Mouse (Mus musculus): ENCODE data around the gene Ctf1. TPM values are rescaled to one million over a fixed set of nuclear protein-coding genes. Genes with fewer than 3 reads are reported as not detected.

Ctf1 gene
- polyA plus RNA-seq, 1 experiment from 2014 or later: 19.0 TPM

DNA sequence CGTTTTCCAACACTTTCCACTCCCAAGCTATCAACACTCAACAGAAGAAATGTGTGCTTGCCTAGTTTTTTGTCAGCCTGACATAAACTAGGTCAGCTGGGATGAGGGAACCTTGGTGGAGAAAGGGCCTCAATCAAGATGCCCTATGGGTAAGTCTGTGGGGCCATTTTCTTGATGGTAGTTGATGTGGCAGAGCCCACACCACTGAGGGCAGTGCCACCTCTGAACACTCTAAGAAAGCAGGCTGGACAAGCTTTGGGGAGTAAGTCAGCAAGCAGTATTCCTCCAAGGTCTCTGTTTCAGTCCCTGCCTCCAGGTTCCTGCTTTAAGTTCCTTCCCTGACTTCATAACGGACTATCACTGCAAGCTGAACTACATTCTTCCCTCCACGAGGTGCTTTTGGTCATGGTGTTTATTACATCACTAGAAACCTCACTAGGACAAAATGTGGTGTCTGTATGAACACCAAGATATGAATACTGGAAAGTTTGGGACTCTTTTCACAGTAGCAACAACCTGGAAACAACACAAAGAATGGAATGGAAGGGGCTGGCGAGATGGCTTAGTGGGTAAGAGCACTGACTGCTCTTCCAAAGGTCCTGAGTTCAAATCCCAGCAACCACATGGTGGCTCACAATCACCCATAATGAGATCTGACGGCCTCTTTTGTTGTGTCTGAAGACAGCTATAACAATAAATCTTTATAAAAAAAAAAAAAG, 3.1 kb upstream of the Ctf1 start:
- 73% methylated on average over 5 of the region's 5 CpGs for WGBS
- Histone ChIP-seq H3K4me1 (ENCODE audit: control insufficient read depth, insufficient read depth, low read length) (peaks cover 6% of the 10 kb centered on the region), H3K27ac (replicated peaks; ENCODE audit: low read depth, low read length) (no peak overlapping the region)

DNA sequence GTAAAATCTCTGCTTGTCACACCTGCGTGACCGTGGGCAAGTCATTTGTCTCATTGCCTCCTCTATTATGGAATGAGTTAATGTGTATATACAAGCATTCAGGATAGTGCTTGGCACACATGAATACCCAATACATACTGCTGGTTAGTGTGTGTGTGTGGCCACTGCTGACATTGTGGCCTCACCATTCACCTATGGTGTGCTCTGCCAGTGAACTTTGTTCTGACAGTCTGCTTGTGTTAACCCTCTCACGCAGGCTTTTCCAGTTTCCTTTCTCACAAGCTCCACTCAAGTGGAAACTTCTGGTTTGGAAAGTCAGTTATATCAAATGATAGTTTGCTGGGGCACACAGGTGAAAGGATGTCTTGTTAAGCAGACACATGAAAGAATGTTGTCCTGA, 1.5 kb upstream of the Ctf1 start:
- Histone ChIP-seq H3K9me3 (replicated peaks; ENCODE audit: control insufficient read depth, low read length) (no peaks in the 10 kb centered on the region), H3K36me3 (replicated peaks; ENCODE audit: control insufficient read depth, insufficient read depth, low read depth, low read length) (no peaks in the 10 kb centered on the region), H3K27me3 (ENCODE audit: control insufficient read depth, insufficient read depth, low read length) (no peaks in the 10 kb centered on the region), H3K9ac (replicated peaks; ENCODE audit: low read length) (no peak overlapping the region), H3K27ac (replicated peaks; ENCODE audit: low read depth, low read length) (no peak overlapping the region), H3K4me2 (ENCODE audit: low read depth, low read length) (no peak overlapping the region), H3K4me1 (ENCODE audit: control insufficient read depth, insufficient read depth, low read length) (peaks cover 6% of the 10 kb centered on the region), H3K4me3 (ENCODE audit: low read depth, low read length) (no peak overlapping the region)
- DNase-seq (ENCODE audit: low spot score) (no peak), ATAC-seq (replicated peaks; ENCODE audit: insufficient number of reproducible peaks, low FRiP score, low TSS enrichment, low read depth) (no peak)
- 89% methylated on average over 3 of the region's 3 CpGs for WGBS

More for the DNA sequence above, 3.1 kb upstream of the Ctf1 start:
- DNase-seq (ENCODE audit: low spot score) (no peak), ATAC-seq (replicated peaks; ENCODE audit: insufficient number of reproducible peaks, low FRiP score, low TSS enrichment, low read depth) (no peak)
- Histone ChIP-seq H3K4me2 (ENCODE audit: low read depth, low read length) (peak overlapping the region; percentile 56), H3K36me3 (replicated peaks; ENCODE audit: control insufficient read depth, insufficient read depth, low read depth, low read length) (no peaks in the 10 kb centered on the region), H3K9me3 (replicated peaks; ENCODE audit: control insufficient read depth, low read length) (no peaks in the 10 kb centered on the region), H3K9ac (replicated peaks; ENCODE audit: low read length) (peak overlapping the region; percentile 80; the same call in 1 of the 2 replicates), H3K27me3 (ENCODE audit: control insufficient read depth, insufficient read depth, low read length) (no peaks in the 10 kb centered on the region), H3K4me3 (ENCODE audit: low read depth, low read length) (peak overlapping the region; percentile 64)

DNA sequence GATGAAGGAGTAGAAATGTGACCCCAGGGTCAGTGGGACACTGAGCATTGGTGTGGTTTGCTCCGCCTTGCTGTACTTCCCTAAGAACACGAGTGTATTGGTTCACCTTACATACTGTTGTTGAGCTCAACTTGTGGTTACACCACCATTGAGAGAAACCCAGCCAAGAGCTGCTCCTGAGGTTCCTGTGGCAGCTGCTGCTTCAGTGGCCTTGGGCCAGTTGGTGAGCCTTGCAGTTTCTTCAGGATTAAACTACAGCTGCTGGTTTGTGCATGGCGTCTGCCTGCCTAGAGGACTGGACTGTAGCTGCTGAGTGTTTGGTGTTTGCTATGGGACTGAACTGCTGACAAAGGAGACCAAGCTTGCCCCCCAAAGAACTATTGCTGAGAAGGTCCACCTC, 1.1 kb upstream of the Ctf1 start:
- H3K9me3 ChIP-seq (replicated peaks; ENCODE audit: control insufficient read depth, low read length): no peaks in the 10 kb centered on the region
- H3K4me2 ChIP-seq (ENCODE audit: low read depth, low read length): no peak overlapping the region
- peak overlapping the region; percentile 90 for H3K27ac ChIP-seq (replicated peaks; ENCODE audit: low read depth, low read length)
- H3K27me3 ChIP-seq (ENCODE audit: control insufficient read depth, insufficient read depth, low read length): no peaks in the 10 kb centered on the region
- ATAC-seq (replicated peaks; ENCODE audit: insufficient number of reproducible peaks, low FRiP score, low TSS enrichment, low read depth) (no peak), DNase-seq (ENCODE audit: low spot score) (no peak)
- no peak overlapping the region for H3K4me3 ChIP-seq (ENCODE audit: low read depth, low read length)
- peaks cover 6% of the 10 kb centered on the region for H3K4me1 ChIP-seq (ENCODE audit: control insufficient read depth, insufficient read depth, low read length)
- 67% methylated on average over 3 of the region's 3 CpGs for WGBS
- H3K36me3 ChIP-seq (replicated peaks; ENCODE audit: control insufficient read depth, insufficient read depth, low read depth, low read length): no peaks in the 10 kb centered on the region
- H3K9ac ChIP-seq (replicated peaks; ENCODE audit: low read length): no peak overlapping the region

DNA sequence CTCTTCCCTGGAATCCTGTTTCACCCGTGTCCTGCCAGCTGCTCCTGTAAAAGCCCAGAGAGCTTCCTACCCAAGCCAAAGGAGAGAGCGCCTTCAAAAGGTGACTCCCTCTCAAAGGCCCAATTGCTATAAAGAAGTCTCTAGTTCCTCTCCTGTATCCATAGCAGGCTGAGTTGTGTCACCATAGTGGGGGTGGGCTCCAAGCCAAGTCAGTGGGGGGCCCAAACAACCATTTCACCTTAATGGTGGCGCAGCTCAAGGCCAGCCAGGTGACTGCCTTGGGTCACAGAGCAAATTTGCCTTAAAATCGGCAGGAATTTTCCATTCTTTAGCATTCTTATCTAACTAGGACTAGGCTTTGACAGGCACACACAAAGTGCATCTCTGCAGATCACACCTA, 2.3 kb downstream of the Ctf1 start:
- no peak overlapping the region for H3K9ac ChIP-seq (replicated peaks; ENCODE audit: low read length)
- no peak overlapping the region for H3K4me3 ChIP-seq (ENCODE audit: low read depth, low read length)
- peaks cover 6% of the 10 kb centered on the region for H3K4me1 ChIP-seq (ENCODE audit: control insufficient read depth, insufficient read depth, low read length)
- H3K36me3 ChIP-seq (replicated peaks; ENCODE audit: control insufficient read depth, insufficient read depth, low read depth, low read length): no peaks in the 10 kb centered on the region
- no peak overlapping the region for H3K4me2 ChIP-seq (ENCODE audit: low read depth, low read length)
- H3K27ac ChIP-seq (replicated peaks; ENCODE audit: low read depth, low read length): no peak overlapping the region
- DNase-seq (ENCODE audit: low spot score) (no peak), ATAC-seq (replicated peaks; ENCODE audit: insufficient number of reproducible peaks, low FRiP score, low TSS enrichment, low read depth) (no peak)
- 82% methylated on average over 4 of the region's 4 CpGs for WGBS
- no peaks in the 10 kb centered on the region for H3K27me3 ChIP-seq (ENCODE audit: control insufficient read depth, insufficient read depth, low read length)
- H3K9me3 ChIP-seq (replicated peaks; ENCODE audit: control insufficient read depth, low read length): no peaks in the 10 kb centered on the region

DNA sequence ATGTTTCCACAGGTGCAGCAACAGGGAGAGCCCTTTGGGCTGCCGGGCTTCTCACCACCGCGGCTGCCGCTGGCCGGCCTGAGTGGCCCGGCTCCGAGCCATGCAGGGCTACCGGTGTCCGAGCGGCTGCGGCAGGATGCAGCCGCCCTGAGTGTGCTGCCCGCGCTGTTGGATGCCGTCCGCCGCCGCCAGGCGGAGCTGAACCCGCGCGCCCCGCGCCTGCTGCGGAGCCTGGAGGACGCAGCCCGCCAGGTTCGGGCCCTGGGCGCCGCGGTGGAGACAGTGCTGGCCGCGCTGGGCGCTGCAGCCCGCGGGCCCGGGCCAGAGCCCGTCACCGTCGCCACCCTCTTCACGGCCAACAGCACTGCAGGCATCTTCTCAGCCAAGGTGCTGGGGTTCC, 4.5 kb downstream of the Ctf1 start:
- H3K27ac ChIP-seq (replicated peaks; ENCODE audit: low read depth, low read length): no peak overlapping the region
- WGBS: 2% methylated on average over 41 of the region's 41 CpGs

DNA sequence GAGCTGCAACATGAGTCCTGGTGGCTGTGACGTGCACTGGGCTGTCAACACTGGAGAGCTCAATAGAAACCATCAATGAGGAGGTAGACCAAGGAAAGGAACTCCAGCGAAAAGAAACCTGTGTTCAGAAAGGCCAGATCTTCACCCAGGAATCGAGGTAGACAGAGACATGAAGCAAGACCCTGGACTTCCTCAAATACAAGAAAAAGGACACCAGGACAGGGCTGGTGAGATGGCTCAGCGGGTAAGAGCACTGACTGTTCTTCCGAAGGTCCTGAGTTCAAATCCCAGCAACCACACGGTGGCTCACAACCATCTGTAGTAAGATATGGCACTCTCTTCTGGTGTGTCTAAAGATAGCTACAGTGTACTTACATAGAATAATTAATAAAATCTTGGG, 5.8 kb downstream of the Ctf1 start:
- H3K27me3 ChIP-seq (ENCODE audit: control insufficient read depth, insufficient read depth, low read length): no peaks in the 10 kb centered on the region
- H3K4me2 ChIP-seq (ENCODE audit: low read depth, low read length): no peak overlapping the region
- H3K4me1 ChIP-seq (ENCODE audit: control insufficient read depth, insufficient read depth, low read length): no peaks in the 10 kb centered on the region
- H3K27ac ChIP-seq (replicated peaks; ENCODE audit: low read depth, low read length): no peak overlapping the region
- WGBS: 92% methylated on average over 6 of the region's 6 CpGs
- ATAC-seq (replicated peaks; ENCODE audit: insufficient number of reproducible peaks, low FRiP score, low TSS enrichment, low read depth) (no peak), DNase-seq (ENCODE audit: low spot score) (no peak)
- no peaks in the 10 kb centered on the region for H3K36me3 ChIP-seq (replicated peaks; ENCODE audit: control insufficient read depth, insufficient read depth, low read depth, low read length)
- H3K4me3 ChIP-seq (ENCODE audit: low read depth, low read length): no peak overlapping the region
- no peak overlapping the region for H3K9ac ChIP-seq (replicated peaks; ENCODE audit: low read length)
- H3K9me3 ChIP-seq (replicated peaks; ENCODE audit: control insufficient read depth, low read length): no peaks in the 10 kb centered on the region

More for the DNA sequence above, 4.5 kb downstream of the Ctf1 start:
- peak overlapping the region; percentile 57 for H3K4me2 ChIP-seq (ENCODE audit: low read depth, low read length)
- H3K4me1 ChIP-seq (ENCODE audit: control insufficient read depth, insufficient read depth, low read length): no peaks in the 10 kb centered on the region; the same call in 1 of the 2 replicates
- DNase-seq (ENCODE audit: low spot score) (peak; percentile 64), ATAC-seq (replicated peaks; ENCODE audit: insufficient number of reproducible peaks, low FRiP score, low TSS enrichment, low read depth) (peak; percentile 17)
- no peaks in the 10 kb centered on the region for H3K36me3 ChIP-seq (replicated peaks; ENCODE audit: control insufficient read depth, insufficient read depth, low read depth, low read length)
- H3K4me3 ChIP-seq (ENCODE audit: low read depth, low read length): peak overlapping the region; percentile 28
- H3K27me3 ChIP-seq (ENCODE audit: control insufficient read depth, insufficient read depth, low read length): no peaks in the 10 kb centered on the region
- peak overlapping the region; percentile 59 for H3K9ac ChIP-seq (replicated peaks; ENCODE audit: low read length)
- H3K9me3 ChIP-seq (replicated peaks; ENCODE audit: control insufficient read depth, low read length): no peaks in the 10 kb centered on the region

DNA sequence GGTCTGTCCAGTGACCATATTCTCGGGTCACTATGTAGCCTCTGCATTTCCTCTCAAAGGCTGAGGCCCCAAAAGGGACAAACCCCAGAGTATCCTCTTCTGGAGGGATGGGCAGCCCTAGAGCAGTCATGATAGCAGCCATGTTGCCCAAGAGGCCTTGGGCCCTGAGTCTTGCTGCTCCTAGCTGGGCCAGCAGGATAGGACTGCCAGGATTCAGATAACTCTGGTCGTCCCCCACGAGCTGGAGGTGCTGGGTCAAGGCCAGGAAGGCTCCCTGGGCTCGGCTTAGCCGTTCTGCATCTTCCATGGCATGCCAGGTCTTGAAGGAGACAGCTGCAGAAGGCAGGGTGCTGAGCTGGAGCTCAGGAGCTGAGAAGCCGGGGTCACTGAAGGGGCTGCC, 6.7 kb downstream of the Ctf1 start:
- no peaks in the 10 kb centered on the region for H3K36me3 ChIP-seq (replicated peaks; ENCODE audit: control insufficient read depth, insufficient read depth, low read depth, low read length)
- H3K4me2 ChIP-seq (ENCODE audit: low read depth, low read length): no peak overlapping the region
- no peak for ATAC-seq (replicated peaks; ENCODE audit: insufficient number of reproducible peaks, low FRiP score, low TSS enrichment, low read depth)
- no peaks in the 10 kb centered on the region for H3K27me3 ChIP-seq (ENCODE audit: control insufficient read depth, insufficient read depth, low read length)
- no peak overlapping the region for H3K27ac ChIP-seq (replicated peaks; ENCODE audit: low read depth, low read length)
- no peaks in the 10 kb centered on the region for H3K9me3 ChIP-seq (replicated peaks; ENCODE audit: control insufficient read depth, low read length)
- no peak for DNase-seq (ENCODE audit: low spot score)
- no peak overlapping the region for H3K4me3 ChIP-seq (ENCODE audit: low read depth, low read length)
- WGBS: 85% methylated on average over 6 of the region's 6 CpGs
- no peak overlapping the region for H3K9ac ChIP-seq (replicated peaks; ENCODE audit: low read length)
- H3K4me1 ChIP-seq (ENCODE audit: control insufficient read depth, insufficient read depth, low read length): no peaks in the 10 kb centered on the region

DNA sequence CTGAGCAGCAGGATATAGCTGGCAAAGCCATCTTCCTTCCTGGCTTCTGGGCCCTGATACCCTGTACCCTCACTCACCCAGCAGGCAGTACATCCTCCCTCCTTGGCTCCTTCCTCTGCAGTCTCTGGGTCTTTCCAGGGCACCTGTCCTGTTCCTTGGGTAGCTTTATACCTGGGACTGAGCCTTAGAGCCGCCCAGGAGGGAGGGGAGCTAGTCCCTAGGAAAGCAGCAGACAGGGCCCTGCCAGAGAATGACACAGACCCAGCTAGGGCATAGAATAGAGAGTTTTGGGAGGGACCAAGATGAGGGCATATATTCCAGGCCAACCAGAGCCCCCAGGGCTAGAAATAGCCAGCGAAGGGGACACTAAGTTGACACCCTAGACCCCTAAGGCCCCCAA, 13.0 kb downstream of the Ctf1 start:
- H3K9me3 ChIP-seq (replicated peaks; ENCODE audit: control insufficient read depth, low read length): no peaks in the 10 kb centered on the region
- no peaks in the 10 kb centered on the region for H3K4me1 ChIP-seq (ENCODE audit: control insufficient read depth, insufficient read depth, low read length)
- no peak overlapping the region for H3K4me2 ChIP-seq (ENCODE audit: low read depth, low read length)
- no peak overlapping the region for H3K4me3 ChIP-seq (ENCODE audit: low read depth, low read length)
- no peaks in the 10 kb centered on the region for H3K27me3 ChIP-seq (ENCODE audit: control insufficient read depth, insufficient read depth, low read length)
- no peak for ATAC-seq (replicated peaks; ENCODE audit: insufficient number of reproducible peaks, low FRiP score, low TSS enrichment, low read depth)
- 52% methylated on average over 2 of the region's 2 CpGs for WGBS
- no peak overlapping the region for H3K9ac ChIP-seq (replicated peaks; ENCODE audit: low read length)
- DNase-seq (ENCODE audit: low spot score): no peak
- H3K27ac ChIP-seq (replicated peaks; ENCODE audit: low read depth, low read length): no peak overlapping the region
- H3K36me3 ChIP-seq (replicated peaks; ENCODE audit: control insufficient read depth, insufficient read depth, low read depth, low read length): no peaks in the 10 kb centered on the region

Measured in embryonic facial prominence, embryonic 11.5 days (tissue).